Mouse (Mus musculus): ENCODE data around the gene Ermard. TPM values are rescaled to one million over a fixed set of nuclear protein-coding genes. Genes with fewer than 3 reads are reported as not detected.

Gene Ermard
- polyA plus RNA-seq, 1 experiment from 2014 or later = 106 TPM

Other genes with a start within 250 kb of the Ermard start
- 4.3 and 8.7 TPM in 2 replicates for gene Wdr27, start 98.0 kb upstream of the Ermard start, polyA plus RNA-seq (2016; fragmentation: Nextera tagmentation; extraction: Ambion mirVana)
- gene 1600012H06Rik, start 98.0 kb upstream of the Ermard start, polyA plus RNA-seq (2016; fragmentation: Nextera tagmentation; extraction: Ambion mirVana) = 29.8 and 33.7 TPM in 2 replicates
- gene Phf10, start 79.9 kb upstream of the Ermard start, polyA plus RNA-seq (2016; fragmentation: Nextera tagmentation; extraction: Ambion mirVana) = 23.6 and 27.0 TPM in 2 replicates
- gene 9030025P20Rik, start 62.7 kb upstream of the Ermard start, polyA plus RNA-seq (2016; fragmentation: Nextera tagmentation; extraction: Ambion mirVana) = 15.0 and 16.2 TPM in 2 replicates
- gene Gm3417, start 62.4 kb upstream of the Ermard start, polyA plus RNA-seq (2016; fragmentation: Nextera tagmentation; extraction: Ambion mirVana) = 0.60 and 0.78 TPM in 2 replicates
- 9.0 and 10.8 TPM in 2 replicates for gene Gm3435, start 31.0 kb upstream of the Ermard start, polyA plus RNA-seq (2016; fragmentation: Nextera tagmentation; extraction: Ambion mirVana)
- 0.74 TPM in 1 of 2 replicates, not detected in the other for gene Tcte3, start 280 bp downstream of the Ermard start, polyA plus RNA-seq (2016; fragmentation: Nextera tagmentation; extraction: Ambion mirVana)
- gene Gm3448, start 329 bp downstream of the Ermard start, polyA plus RNA-seq (2016; fragmentation: Nextera tagmentation; extraction: Ambion mirVana) = 6.7 and 6.8 TPM in 2 replicates

All from forebrain, embryonic 12.5 days (tissue).